Mouse (Mus musculus) CD8-positive naive resting alpha-beta T cell, adult 2 months (primary cell): ENCODE results near the gene Tmed8.
A peak's percentile ranks its signal among the peaks of the same experiment; 100 is the strongest.
"Not testable (repeated sequence)": the region's sequence is repeated elsewhere in the genome, so short reads cannot be mapped to it uniquely, and the experiment has no call there.

ENCODE experiments used
- DNase-seq, 2 experiments: peaks; one replicate each; pipeline ENCODE4 v3.0.0; 2022; ENCODE audit warnings: low read depth in 2 of 2, low spot score in 2 of 2

Gene Tmed8

GRCm38 (mm10) chr12:87199973-87200586 is at the start of gene Tmed8:
Gene Tmed8, minus strand, starts transcription at chr12:87200454.
- peak; percentile 67 to 79 for DNase-seq

- DNase-seq, result no peak
These were observed 38.4 kb upstream of the Tmed8 start, which contains the start of gene Noxred1 for GRCm38 (mm10) chr12:87238632-87239031. Gene Noxred1, minus strand, starts transcription at chr12:87238732.

GRCm38 (mm10) chr12:87236882-87237483 is 36.7 kb upstream of the Tmed8 start:
- DNase-seq, result no peak

GRCm38 (mm10) chr12:87230379-87230895 is 30.2 kb upstream of the Tmed8 start:
- no peak for DNase-seq

GRCm38 (mm10) chr12:87229633-87230032 is 29.4 kb upstream of the Tmed8 start:
- DNase-seq, result no peak

- DNase-seq, result no peak
These were observed 26.5 kb upstream of the Tmed8 start for GRCm38 (mm10) chr12:87226801-87227200.

GRCm38 (mm10) chr12:87224950-87225349 is 24.7 kb upstream of the Tmed8 start:
- no peak for DNase-seq

GRCm38 (mm10) chr12:87219362-87219761 is 19.1 kb upstream of the Tmed8 start:
- DNase-seq, result no peak

- no peak for DNase-seq
These were observed 17.3 kb upstream of the Tmed8 start for GRCm38 (mm10) chr12:87217596-87217995.

GRCm38 (mm10) chr12:87216053-87216452 is 15.8 kb upstream of the Tmed8 start:
- DNase-seq, result no peak

- no peak for DNase-seq
These were observed 12.8 kb upstream of the Tmed8 start for GRCm38 (mm10) chr12:87212844-87213606.

- DNase-seq, result not testable (repeated sequence)
These were observed 5.5 kb upstream of the Tmed8 start for GRCm38 (mm10) chr12:87205789-87206188.

- DNase-seq, result no peak
These were observed 1.4 kb upstream of the Tmed8 start for GRCm38 (mm10) chr12:87201694-87202093.

- peak; percentile 28 to 45 for DNase-seq
These were observed 865 bp downstream of the Tmed8 start, which contains the start of gene Samd15 for GRCm38 (mm10) chr12:87199206-87199972. Gene Samd15, plus strand, starts transcription at chr12:87199723.

GRCm38 (mm10) chr12:87198792-87199191 is 1.5 kb downstream of the Tmed8 start:
- no peak for DNase-seq

GRCm38 (mm10) chr12:87196310-87196709 is 3.9 kb downstream of the Tmed8 start:
- no peak for DNase-seq

GRCm38 (mm10) chr12:87195069-87195468 is 5.2 kb downstream of the Tmed8 start:
- no peak for DNase-seq

- DNase-seq, result no peak
These were observed 7.2 kb downstream of the Tmed8 start for GRCm38 (mm10) chr12:87193008-87193407.

GRCm38 (mm10) chr12:87177631-87178030 is 22.6 kb downstream of the Tmed8 start:
- no peak for DNase-seq

GRCm38 (mm10) chr12:87175194-87175946 is 24.9 kb downstream of the Tmed8 start:
- no peak for DNase-seq
